Mouse (Mus musculus) layer of hippocampus, adult 11-12 months (tissue): ENCODE results near the gene Zc3h6.
A peak's percentile ranks its signal among the peaks of the same experiment; 100 is the strongest.

Source experiments
- DNase-seq: peaks from one replicate; pipeline ENCODE4 v3.0.0; 2022; ENCODE audit warnings: low spot score

Gene Zc3h6

GRCm38 (mm10) chr2:129035381-129035780 is 68.2 kb downstream of the Zc3h6 start:
- no peak for DNase-seq

GRCm38 (mm10) chr2:129038426-129038936 is 71.3 kb downstream of the Zc3h6 start:
- no peak for DNase-seq

GRCm38 (mm10) chr2:129038937-129039631 is 71.9 kb downstream of the Zc3h6 start:
- DNase-seq: no peak

- no peak for DNase-seq
Observed at GRCm38 (mm10) chr2:129040567-129040966, 73.4 kb downstream of the Zc3h6 start.

GRCm38 (mm10) chr2:129046172-129046845 is 79.1 kb downstream of the Zc3h6 start:
- DNase-seq: no peak

- no peak for DNase-seq
Observed at GRCm38 (mm10) chr2:129046846-129047196, 79.6 kb downstream of the Zc3h6 start.

- no peak for DNase-seq
Observed at GRCm38 (mm10) chr2:129047811-129048210, 80.6 kb downstream of the Zc3h6 start, which contains the start of gene Vinac1. Gene Vinac1, minus strand, starts transcription at chr2:129048172.

GRCm38 (mm10) chr2:129052451-129052983 is 85.3 kb downstream of the Zc3h6 start:
- no peak for DNase-seq

- no peak for DNase-seq
Observed at GRCm38 (mm10) chr2:129055741-129056140, 88.5 kb downstream of the Zc3h6 start.

- no peak for DNase-seq
Observed at GRCm38 (mm10) chr2:129056597-129056996, 89.4 kb downstream of the Zc3h6 start.

GRCm38 (mm10) chr2:129057256-129057655 is 90.1 kb downstream of the Zc3h6 start:
- DNase-seq: no peak

- DNase-seq: no peak
Observed at GRCm38 (mm10) chr2:129057920-129058361, 90.7 kb downstream of the Zc3h6 start.

- DNase-seq: no peak
Observed at GRCm38 (mm10) chr2:129061456-129062059, 94.4 kb downstream of the Zc3h6 start.

GRCm38 (mm10) chr2:129065437-129066282 is 98.5 kb downstream of the Zc3h6 start, which contains the start of gene Ttl:
Gene Ttl, plus strand, starts transcription at chr2:129065942.
- peak; percentile 71 for DNase-seq

GRCm38 (mm10) chr2:129066326-129066725 is 99.1 kb downstream of the Zc3h6 start:
- peak; percentile 42 for DNase-seq
